Mouse (Mus musculus) skeletal muscle tissue, adult 2 months (tissue): ENCODE measurements at regions not wholly inside any gene's neighbourhood (a gene's known extent, or its start where the extent isn't known, plus 50 kb on each side); places are given as distances from the start of the nearest gene placed in this dataset.

Experiments
- DNase-seq: peaks from one replicate; pipeline ENCODE4 v3.0.0-alpha.2; 2012; ENCODE audit warnings: low read depth, low spot score

- no peak for DNase-seq
Measured at GRCm38 (mm10) chr5:35221451-35222305, 56.4 kb upstream of the Adra2c start.

DNA sequence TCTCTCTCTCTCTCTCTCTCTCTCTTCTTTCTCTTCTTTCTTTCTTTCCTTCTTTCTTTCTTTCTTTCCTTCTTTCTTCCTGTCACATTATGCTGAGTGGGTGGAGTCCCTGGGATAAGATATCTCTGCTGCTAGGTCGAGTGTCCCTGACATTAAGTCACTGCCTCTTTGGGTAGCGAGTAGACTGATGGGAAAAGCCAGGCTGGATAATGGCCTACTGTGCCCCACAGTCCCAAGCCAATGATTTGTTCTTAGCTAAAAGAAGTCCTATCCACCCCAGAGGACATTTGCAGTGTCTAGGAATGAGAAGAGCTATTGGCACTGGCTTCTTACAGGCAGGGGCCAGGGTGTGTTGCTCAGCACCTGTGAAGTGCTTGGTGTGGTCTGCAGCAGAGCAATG, 61.8 kb upstream of the Adra2c start:
- no peak for DNase-seq

DNA sequence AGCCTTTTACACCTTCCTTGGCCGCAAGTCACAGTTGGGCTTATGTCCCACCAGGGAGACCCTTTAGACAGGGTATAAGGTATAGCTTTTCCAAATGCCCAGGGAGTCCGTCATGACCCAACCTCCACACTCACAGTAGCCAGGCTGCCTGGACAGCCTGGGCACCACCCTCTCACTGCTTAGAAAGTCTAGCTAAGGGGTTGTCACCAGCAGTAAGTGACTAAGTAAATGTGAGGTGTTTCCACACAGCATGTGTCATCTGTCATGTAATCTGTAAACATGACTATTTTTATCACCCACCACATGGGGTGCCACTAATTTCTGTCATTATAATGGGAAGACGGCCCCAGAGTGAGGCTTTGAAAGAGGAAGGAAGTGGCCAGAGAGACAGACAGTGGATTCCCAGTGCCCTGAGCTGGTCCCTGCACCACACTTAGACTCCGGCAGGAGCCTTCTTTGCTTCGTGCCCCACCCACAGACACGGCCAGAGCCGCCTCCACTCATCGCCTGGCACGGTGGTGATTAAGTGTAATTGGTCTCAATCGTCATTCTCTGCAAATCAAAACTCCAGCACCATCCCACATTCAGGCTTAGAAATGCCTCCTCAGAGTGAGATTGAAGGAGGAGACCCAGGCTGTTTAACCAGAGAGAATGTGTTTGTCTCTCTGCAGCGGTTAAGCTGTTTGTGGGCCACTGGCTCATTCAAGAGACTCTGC, 62.5 kb upstream of the Adra2c start:
- DNase-seq: no peak

GRCm38 (mm10) chr5:35215007-35215406, 63.1 kb upstream of the Adra2c start:
- no peak for DNase-seq

GRCm38 (mm10) chr5:35209348-35209747, 68.8 kb upstream of the Adra2c start:
- no peak for DNase-seq

DNA sequence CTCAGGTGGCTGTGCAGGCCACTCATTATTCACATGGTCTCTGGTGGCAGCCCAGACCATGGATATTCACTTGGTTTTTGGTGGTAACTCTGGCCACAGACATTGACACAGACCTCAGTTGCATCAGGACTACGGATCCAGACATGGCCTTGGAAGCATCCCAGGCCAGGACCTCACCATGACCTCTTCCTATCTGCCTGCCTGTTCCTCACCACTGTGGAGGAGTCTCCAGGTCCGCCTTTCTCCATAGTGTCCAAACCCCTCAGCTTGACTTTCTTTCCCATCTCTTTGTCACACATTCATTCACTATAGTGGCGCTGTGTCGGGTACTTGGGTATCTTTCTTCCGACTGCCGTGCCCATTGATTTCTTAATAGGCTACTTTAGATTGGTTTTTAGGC, 74.1 kb upstream of the Adra2c start:
- DNase-seq: no peak

GRCm38 (mm10) chr5:35198468-35198867, 79.7 kb upstream of the Adra2c start:
- DNase-seq: no peak

GRCm38 (mm10) chr5:35189113-35189797, 83.7 kb upstream of the Lrpap1 start:
- peak; percentile 69 for DNase-seq

GRCm38 (mm10) chr5:35185826-35186225, 80.3 kb upstream of the Lrpap1 start:
- no peak for DNase-seq

DNA sequence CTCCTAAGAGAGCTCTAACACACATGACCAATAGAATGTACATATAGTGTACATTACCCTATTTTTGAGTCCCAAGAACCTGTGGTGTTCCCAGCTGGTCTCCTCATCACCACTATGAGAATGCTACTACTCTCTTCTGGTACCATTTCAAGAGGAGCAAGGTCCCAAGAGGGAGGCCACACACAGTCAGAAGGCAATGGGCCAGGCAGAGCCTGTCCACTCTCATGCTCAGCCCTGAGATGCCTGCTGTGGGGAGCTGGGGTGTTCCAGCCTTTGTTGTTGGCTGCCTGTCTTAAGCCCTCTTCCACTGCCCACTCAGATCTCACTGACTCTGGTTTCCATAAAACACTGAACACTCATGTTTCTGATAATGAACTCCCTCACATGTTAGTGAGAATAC, 79.7 kb upstream of the Lrpap1 start:
- DNase-seq: no peak

GRCm38 (mm10) chr5:35183418-35183817, 77.9 kb upstream of the Lrpap1 start:
- DNase-seq: no peak

DNA sequence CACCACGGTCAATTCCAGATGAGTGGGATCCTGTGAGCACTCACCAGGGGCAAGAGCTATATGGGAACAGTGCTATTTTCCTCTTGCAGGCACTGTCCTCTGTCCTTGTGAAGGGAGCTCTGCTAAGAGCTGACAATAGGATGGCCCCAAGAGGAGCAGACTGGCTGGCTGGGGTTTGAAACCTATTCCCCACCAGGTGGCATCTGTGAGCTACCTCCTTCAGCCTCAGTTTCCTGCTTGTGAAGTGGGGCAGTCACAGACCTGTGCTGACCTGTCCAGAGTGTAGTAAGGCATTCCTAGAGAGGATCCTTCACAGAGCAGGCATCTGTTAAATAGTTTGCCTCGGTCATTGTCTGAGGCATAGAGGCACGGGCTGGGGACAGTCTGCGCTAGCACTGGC, 71.8 kb upstream of the Lrpap1 start:
- DNase-seq: no peak

GRCm38 (mm10) chr5:35176112-35176848, 70.7 kb upstream of the Lrpap1 start:
- DNase-seq: no peak

DNA sequence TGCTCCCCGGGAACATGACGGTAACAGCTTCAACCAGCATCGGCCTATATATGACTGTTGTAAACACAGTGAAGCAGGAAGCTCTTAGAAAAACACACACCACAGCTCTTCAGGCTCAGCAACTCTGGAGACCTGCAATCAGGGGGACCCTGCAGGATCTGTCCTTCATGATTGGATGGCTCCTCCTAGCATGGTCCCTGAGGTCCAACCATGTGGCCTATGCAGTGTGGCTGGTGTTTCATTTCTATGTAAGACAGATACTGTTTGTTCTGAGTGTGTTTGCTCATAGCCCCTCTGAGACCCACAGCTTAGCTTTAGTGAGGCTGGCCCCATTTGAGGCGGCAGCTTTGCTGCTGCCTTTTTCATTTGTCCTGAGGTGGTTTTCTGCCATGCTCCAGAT, 68.8 kb upstream of the Lrpap1 start:
- DNase-seq: no peak

GRCm38 (mm10) chr5:35171336-35171735, 65.8 kb upstream of the Lrpap1 start:
- no peak for DNase-seq

DNA sequence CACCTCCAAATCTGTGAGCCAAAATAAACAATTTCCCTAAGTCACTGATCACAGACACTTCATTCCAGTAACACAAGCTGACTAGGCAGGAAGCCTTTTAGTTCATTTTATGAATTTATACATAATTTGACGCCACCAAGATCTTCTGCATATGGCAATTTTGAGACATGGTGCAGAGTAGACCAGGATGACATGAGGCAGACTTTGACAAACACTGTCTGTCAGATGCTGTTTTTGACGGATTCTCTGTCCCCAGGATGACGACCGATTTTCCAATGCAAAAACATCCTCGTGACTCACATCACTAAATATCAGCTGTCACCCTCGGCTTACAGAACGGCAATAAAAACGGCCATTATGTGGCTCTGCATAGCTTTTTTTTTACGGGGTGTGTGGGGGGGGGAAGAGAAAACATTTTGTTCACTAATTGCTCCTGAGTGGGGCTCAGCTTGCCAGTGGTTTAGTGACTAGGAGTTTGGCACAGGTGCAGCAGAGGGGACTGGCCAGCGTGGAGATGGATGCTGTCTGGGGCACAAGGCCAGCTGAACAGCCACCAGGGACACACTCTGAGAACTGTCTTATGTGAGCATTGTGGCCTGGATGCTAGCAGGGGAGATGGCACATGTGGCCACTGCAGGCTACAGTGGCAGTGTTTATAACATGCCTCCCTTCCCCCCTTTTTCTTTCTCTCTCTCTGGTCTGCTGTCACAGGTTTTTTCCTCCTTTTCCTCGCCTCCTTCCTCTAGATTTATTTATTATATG, 65.0 kb upstream of the Lrpap1 start:
- no peak for DNase-seq

DNA sequence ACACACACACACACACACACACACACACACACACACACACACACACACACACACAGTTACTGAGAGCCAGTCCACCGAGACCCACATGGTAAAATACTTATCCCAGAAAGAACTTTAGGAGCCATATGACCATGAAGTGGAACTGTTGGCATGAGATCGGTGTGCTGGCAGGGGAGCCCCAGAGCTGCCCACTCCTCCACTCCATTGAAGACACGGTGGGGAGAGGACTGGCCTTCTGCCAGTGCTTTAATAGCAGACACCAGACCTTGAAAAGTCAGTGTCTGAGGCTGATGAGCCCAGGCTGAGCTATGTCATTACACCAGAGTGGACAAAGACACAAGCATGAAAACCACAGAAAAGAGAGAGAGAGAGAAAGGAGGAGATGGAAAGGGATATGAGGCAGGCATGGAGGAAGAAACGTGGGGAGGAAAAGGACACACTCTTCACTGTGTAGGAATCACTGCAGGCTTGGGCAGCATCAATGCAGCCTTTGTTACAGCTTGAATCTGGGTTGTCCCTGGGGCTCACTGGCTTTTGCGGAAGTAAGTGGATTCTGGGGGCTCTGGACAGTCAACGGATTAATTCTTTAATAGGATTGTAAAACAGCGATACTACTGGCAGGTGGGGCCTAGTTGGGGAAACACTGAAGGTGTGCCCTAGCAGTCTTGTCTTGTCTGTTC, 64.2 kb upstream of the Lrpap1 start:
- DNase-seq: no peak

- no peak for DNase-seq
Measured at GRCm38 (mm10) chr5:35168853-35169252, 63.3 kb upstream of the Lrpap1 start.

- DNase-seq: no peak
Measured at GRCm38 (mm10) chr5:35168369-35168768, 62.8 kb upstream of the Lrpap1 start.

DNA sequence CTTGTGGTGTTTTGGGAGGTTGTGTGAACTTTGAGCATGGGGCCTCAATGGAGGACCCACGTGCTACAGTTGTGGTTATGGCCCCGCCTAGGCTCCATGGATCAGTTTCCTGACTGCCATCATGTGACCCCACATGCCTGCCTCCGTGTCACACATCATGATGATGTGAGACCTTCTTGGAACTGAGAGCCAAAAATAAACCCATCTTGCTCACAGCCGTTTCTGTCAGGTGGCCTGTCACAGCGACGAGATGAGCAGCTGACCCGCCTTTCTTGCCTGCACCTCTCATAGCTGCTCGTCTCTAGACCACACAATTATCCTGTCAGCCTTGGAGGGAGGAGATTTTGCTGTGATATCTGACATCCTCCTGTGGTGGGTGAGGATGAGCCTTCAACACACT, 60.4 kb upstream of the Lrpap1 start:
- no peak for DNase-seq
